Mouse (Mus musculus): ENCODE measurements around the gene Ube2t. TPM values are rescaled to one million over a fixed set of nuclear protein-coding genes. Genes with fewer than 3 reads are reported as not detected.

The Ube2t gene
- polyA plus RNA-seq, 1 experiment from 2014 or later = 4.7 TPM

- under 1% methylated on average over 39 of the region's 39 CpGs for WGBS
- Histone ChIP-seq H3K4me1 (ENCODE audit: insufficient read depth, low read depth, low read length) (peaks cover 10% of the 10 kb centered on the region; the same call in 1 of the 2 replicates), H3K9ac (replicated peaks; ENCODE audit: low read depth) (peak within 1 kb of the TSS; percentile 76), H3K27me3 (replicated peaks; ENCODE audit: insufficient read depth, low read length) (no peaks in the 10 kb centered on the region), H3K36me3 (ENCODE audit: insufficient read depth, low read length) (no peaks in the 10 kb centered on the region), H3K27ac (ENCODE audit: low read length) (peak within 1 kb of the TSS; percentile 84), H3K9me3 (ENCODE audit: low read length) (no peaks in the 10 kb centered on the region), H3K4me2 (replicated peaks; ENCODE audit: low read depth, low read length) (peak within 1 kb of the TSS; percentile 81), H3K4me3 (ENCODE audit: low read depth, low read length) (peak within 1 kb of the TSS; percentile 94)
- peak; percentile 67 for TF ChIP-seq CTCF (IDR thresholded peaks at IDR 0.05)
- TF ChIP-seq EP300 (IDR thresholded peaks at IDR 0.05) = no peak
- DNase-seq (ENCODE audit: low spot score) (peak; percentile 99), ATAC-seq (peak; percentile 99)
Observed at GRCm38 (mm10) chr1:134955637-134956176, 6.7 kb upstream of the Ube2t start, which contains the start of gene Ppp1r12b. TSS of gene Ppp1r12b (minus strand) at chr1:134955942.

- Histone ChIP-seq H3K4me2 (replicated peaks; ENCODE audit: low read depth, low read length) (no peak overlapping the region), H3K27ac (ENCODE audit: low read length) (no peak overlapping the region), H3K4me1 (ENCODE audit: insufficient read depth, low read depth, low read length) (peaks cover 3% of the 10 kb centered on the region; the same call in 1 of the 2 replicates), H3K9ac (replicated peaks; ENCODE audit: low read depth) (no peak overlapping the region), H3K36me3 (ENCODE audit: insufficient read depth, low read length) (no peaks in the 10 kb centered on the region), H3K27me3 (replicated peaks; ENCODE audit: insufficient read depth, low read length) (no peaks in the 10 kb centered on the region), H3K4me3 (ENCODE audit: low read depth, low read length) (no peak overlapping the region), H3K9me3 (ENCODE audit: low read length) (no peaks in the 10 kb centered on the region)
- TF ChIP-seq CTCF (IDR thresholded peaks at IDR 0.05) = peak; percentile 55
- TF ChIP-seq EP300 (IDR thresholded peaks at IDR 0.05) = no peak
- DNase-seq (ENCODE audit: low spot score) (peak; percentile 28), ATAC-seq (no peak)
- WGBS = 54% methylated on average over 7 of the region's 7 CpGs
Observed at GRCm38 (mm10) chr1:134960634-134961033, 1.7 kb upstream of the Ube2t start.

GRCm38 (mm10) chr1:134962821-134963220 is 456 bp downstream of the Ube2t start:
- WGBS = under 1% methylated on average over 11 of the region's 11 CpGs
- H3K4me2 ChIP-seq (replicated peaks; ENCODE audit: low read depth, low read length) = peak overlapping the region; percentile 70
- H3K9ac ChIP-seq (replicated peaks; ENCODE audit: low read depth) = peak overlapping the region; percentile 43
- H3K4me3 ChIP-seq (ENCODE audit: low read depth, low read length) = peak overlapping the region; percentile 67
- peak overlapping the region; percentile 16; the same call in 1 of the 2 replicates for H3K27ac ChIP-seq (ENCODE audit: low read length)
- no peaks in the 10 kb centered on the region for H3K27me3 ChIP-seq (replicated peaks; ENCODE audit: insufficient read depth, low read length)
- no peaks in the 10 kb centered on the region for H3K36me3 ChIP-seq (ENCODE audit: insufficient read depth, low read length)
- DNase-seq (ENCODE audit: low spot score) (no peak), ATAC-seq (peak; percentile 50)
- peaks cover 3% of the 10 kb centered on the region; the same call in 1 of the 2 replicates for H3K4me1 ChIP-seq (ENCODE audit: insufficient read depth, low read depth, low read length)
- TF ChIP-seq CTCF (IDR thresholded peaks at IDR 0.05) = peak; percentile 26
- TF ChIP-seq EP300 (IDR thresholded peaks at IDR 0.05) = no peak
- no peaks in the 10 kb centered on the region for H3K9me3 ChIP-seq (ENCODE audit: low read length)

GRCm38 (mm10) chr1:134965430-134965829 is 3.1 kb downstream of the Ube2t start:
- H3K9me3 ChIP-seq (ENCODE audit: low read length) = no peaks in the 10 kb centered on the region
- H3K4me1 ChIP-seq (ENCODE audit: insufficient read depth, low read depth, low read length) = peaks cover 3% of the 10 kb centered on the region; the same call in 1 of the 2 replicates
- 95% methylated on average over 2 of the region's 2 CpGs for WGBS
- no peak for TF ChIP-seq EP300 (IDR thresholded peaks at IDR 0.05)
- TF ChIP-seq CTCF (IDR thresholded peaks at IDR 0.05) = no peak
- no peaks in the 10 kb centered on the region for H3K36me3 ChIP-seq (ENCODE audit: insufficient read depth, low read length)
- ATAC-seq = no peak
- no peak for DNase-seq (ENCODE audit: low spot score)
- H3K4me3 ChIP-seq (ENCODE audit: low read depth, low read length) = no peak overlapping the region
- no peak overlapping the region for H3K9ac ChIP-seq (replicated peaks; ENCODE audit: low read depth)
- H3K4me2 ChIP-seq (replicated peaks; ENCODE audit: low read depth, low read length) = no peak overlapping the region
- no peaks in the 10 kb centered on the region for H3K27me3 ChIP-seq (replicated peaks; ENCODE audit: insufficient read depth, low read length)
- no peak overlapping the region for H3K27ac ChIP-seq (ENCODE audit: low read length)

GRCm38 (mm10) chr1:134972920-134973319 is 10.6 kb downstream of the Ube2t start:
- H3K9ac ChIP-seq (replicated peaks; ENCODE audit: low read depth) = no peak overlapping the region
- 57% methylated on average over 1 of the region's 1 CpGs for WGBS
- H3K36me3 ChIP-seq (ENCODE audit: insufficient read depth, low read length) = no peaks in the 10 kb centered on the region
- no peak overlapping the region for H3K4me3 ChIP-seq (ENCODE audit: low read depth, low read length)
- no peaks in the 10 kb centered on the region for H3K9me3 ChIP-seq (ENCODE audit: low read length)
- no peak overlapping the region for H3K4me2 ChIP-seq (replicated peaks; ENCODE audit: low read depth, low read length)
- DNase-seq (ENCODE audit: low spot score) (no peak), ATAC-seq (no peak)
- no peaks in the 10 kb centered on the region for H3K4me1 ChIP-seq (ENCODE audit: insufficient read depth, low read depth, low read length)
- no peak overlapping the region for H3K27ac ChIP-seq (ENCODE audit: low read length)
- no peaks in the 10 kb centered on the region for H3K27me3 ChIP-seq (replicated peaks; ENCODE audit: insufficient read depth, low read length)
- TF ChIP-seq EP300 (IDR thresholded peaks at IDR 0.05) = no peak
- peak; percentile 40 for TF ChIP-seq CTCF (IDR thresholded peaks at IDR 0.05)

GRCm38 (mm10) chr1:134987173-134987961 is 25.0 kb downstream of the Ube2t start:
- Histone ChIP-seq H3K4me3 (ENCODE audit: low read depth, low read length) (peak overlapping the region; percentile 12; the same call in 1 of the 2 replicates), H3K9me3 (ENCODE audit: low read length) (no peaks in the 10 kb centered on the region), H3K27ac (ENCODE audit: low read length) (no peak overlapping the region), H3K9ac (replicated peaks; ENCODE audit: low read depth) (no peak overlapping the region), H3K4me1 (ENCODE audit: insufficient read depth, low read depth, low read length) (no peaks in the 10 kb centered on the region), H3K4me2 (replicated peaks; ENCODE audit: low read depth, low read length) (peak overlapping the region; percentile 54), H3K36me3 (ENCODE audit: insufficient read depth, low read length) (no peaks in the 10 kb centered on the region), H3K27me3 (replicated peaks; ENCODE audit: insufficient read depth, low read length) (0 out of 2 replicates have a peak, but pooled peaks cover 3% of the 10 kb centered on the region)
- TF ChIP-seq EP300 (IDR thresholded peaks at IDR 0.05) (no peak), CTCF (IDR thresholded peaks at IDR 0.05) (peak; percentile 3; the same call in 1 of the 2 replicates)
- 31% methylated on average over 46 of the region's 48 CpGs for WGBS
- peak; percentile 87 for ATAC-seq
- DNase-seq (ENCODE audit: low spot score) = peak; percentile 73

All from lung, postnatal 0 days (tissue).